Mouse (Mus musculus) ES-E14 (cell line): ENCODE data around the gene Htr5b.

Source experiments
- CHD2 ChIP-seq: IDR thresholded peaks from 2 replicates; pipeline ENCODE4 v1.6.1; 2014; ENCODE audit warnings: mild to moderate bottlenecking, low read depth, low read length, inconsistent platforms
- ZNF384 ChIP-seq: IDR thresholded peaks from 2 replicates; pipeline ENCODE4 v1.6.1; 2012; ENCODE audit warnings: low read depth, low read length, inconsistent platforms

GRCm38 (mm10) chr1:121551457-121551835, 23.2 kb upstream of the Htr5b start:
- no peak for TF ChIP-seq ZNF384
- TF ChIP-seq CHD2, result no peak
